Mouse (Mus musculus) ZHBTc4 (cell line): ENCODE measurements around the gene Zscan25.
A peak's percentile ranks its signal among the peaks of the same experiment; 100 is the strongest.
"Not testable (repeated sequence)": the region's sequence is repeated elsewhere in the genome, so short reads cannot be mapped to it uniquely, and the experiment has no call there.

ENCODE experiments used
- DNase-seq: peaks from one replicate; pipeline ENCODE4 v3.0.0-alpha.2; 2011; ENCODE audit warnings: low read depth, low spot score

The Zscan25 gene

DNA sequence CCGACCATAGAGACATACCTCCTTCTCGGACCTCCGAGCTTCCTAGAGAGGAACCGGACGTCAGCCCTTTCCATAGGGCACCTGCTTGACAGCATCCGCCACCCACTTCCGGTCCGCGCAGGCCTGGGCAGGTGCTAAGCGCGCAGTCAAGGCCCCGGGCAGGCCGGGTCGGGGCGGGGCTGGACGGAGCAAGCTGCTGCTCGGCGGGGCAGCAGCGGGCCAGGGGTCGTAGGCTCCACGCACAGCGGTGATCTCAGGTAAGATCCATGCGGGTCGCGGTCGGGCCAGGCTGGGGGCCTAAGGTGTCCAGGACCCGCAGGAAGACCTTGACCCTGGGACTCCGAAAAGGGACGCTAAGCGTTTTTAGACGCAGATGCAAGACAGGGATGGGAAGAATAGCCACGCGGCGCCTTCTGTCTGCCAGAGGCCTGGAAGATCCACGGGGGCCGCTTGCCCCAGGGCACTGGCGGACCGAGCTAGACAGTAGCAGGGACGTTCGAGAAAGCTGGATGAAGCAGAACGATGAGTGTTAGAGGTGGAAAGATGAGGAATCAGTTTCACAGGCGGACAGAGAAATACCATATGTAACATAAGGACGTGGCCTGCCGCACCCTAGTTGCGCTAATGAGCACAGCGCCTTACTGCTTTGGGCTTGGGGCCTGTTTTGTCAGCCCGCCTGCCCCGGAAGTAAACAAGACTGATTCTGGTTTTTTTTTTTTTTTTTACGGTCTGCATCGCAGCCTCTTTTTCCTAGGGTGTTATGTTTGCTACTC, at the start of gene Zscan25:
Gene Zscan25, plus strand, starts transcription at position 130 of the 773 bp plus-strand sequence.
- DNase-seq = peak; percentile 98

DNA sequence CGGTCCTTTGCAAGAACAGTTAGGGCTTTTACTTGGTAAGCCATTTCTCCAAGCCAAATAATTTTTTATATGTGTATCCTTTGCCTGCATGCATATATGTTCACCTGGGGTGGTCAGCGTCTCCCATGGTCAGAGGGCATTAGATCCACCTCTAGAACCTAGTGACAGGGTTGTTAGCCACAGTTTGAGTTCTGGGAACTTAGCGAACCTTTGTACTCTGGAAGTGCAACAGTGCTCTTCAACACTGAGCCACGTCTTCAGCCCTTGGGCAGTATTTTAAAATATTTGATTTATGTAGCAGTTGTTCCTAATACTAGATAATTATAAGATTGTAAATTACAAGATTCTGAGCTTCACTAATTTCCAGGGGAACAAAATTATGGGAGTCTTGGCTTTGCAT, 49.7 kb upstream of the Zscan25 start:
- DNase-seq = no peak

DNA sequence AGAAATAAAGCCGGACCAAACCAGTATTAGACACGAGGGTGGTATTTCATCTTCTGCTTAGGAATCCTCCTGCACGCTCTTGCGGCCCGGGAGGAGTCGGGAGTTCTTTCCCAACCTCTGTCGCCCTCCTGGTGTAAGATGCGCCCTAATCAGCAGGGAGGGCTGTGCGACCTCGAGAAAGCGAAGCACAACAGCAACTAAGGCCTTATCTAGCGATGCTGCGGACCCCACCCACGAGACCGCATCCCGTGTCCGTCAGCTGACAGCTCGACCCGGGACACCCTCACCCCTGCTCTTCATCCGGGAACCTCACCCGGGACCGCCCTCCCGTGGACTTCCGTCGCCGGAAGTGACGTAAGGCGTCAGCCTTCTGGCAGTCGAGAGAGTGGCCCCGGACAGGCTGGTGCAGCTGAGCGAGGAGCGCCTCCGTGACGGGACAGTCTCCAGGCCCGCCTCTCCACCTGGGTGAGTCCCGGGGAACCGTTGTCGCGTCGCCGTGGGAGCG, 48.9 kb upstream of the Zscan25 start, which contains the start of gene Zfp655:
Gene Zfp655, plus strand, starts transcription at position 349 of the 505 bp plus-strand sequence.
- DNase-seq = peak; percentile 99

DNA sequence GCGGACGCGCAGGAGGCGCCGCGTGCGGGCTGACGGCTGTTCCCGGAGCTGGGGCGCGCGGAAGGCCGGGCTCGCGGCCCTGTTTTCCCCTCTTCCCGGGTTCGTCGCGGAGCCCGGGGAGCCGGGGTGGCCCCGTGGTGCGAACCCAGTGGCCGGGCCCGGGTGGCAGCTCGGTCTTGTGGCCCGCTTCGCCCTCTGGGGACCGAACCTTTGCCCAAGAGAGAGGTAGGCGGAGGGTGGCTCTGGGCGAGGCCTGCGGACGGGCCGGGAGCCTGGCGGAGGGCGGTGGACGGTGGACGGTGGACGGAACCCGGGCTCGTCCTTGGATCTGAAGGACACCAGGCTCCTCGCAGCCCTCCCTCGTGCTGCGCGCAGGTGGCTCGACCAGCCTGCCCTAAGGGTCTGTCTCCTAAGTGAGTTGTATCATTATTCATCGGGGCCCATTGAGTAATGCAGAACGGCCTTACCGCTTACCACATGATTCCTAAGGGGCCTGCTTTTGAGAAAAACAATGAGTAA, 48.3 kb upstream of the Zscan25 start:
- peak; percentile 47 for DNase-seq

DNA sequence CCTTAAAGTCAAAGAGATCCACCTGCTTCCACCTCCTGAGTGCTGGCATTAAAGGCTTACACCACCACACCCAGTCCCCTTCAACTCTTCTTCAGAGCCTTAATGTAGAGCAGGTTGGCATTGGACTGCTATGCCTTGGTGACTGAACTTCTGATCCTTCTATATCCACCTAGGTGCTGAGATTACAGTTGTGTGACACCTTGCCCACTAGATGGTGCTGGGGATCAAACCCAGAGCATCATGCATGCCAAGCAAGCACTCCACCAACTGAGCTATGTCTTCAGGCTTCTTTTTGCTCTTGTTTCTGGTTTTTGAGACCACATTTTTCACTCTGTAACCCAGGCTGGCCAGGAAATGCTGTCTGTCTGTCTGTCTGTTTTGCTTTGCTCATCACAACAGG, 45.7 kb upstream of the Zscan25 start:
- peak; percentile 76 for DNase-seq

DNA sequence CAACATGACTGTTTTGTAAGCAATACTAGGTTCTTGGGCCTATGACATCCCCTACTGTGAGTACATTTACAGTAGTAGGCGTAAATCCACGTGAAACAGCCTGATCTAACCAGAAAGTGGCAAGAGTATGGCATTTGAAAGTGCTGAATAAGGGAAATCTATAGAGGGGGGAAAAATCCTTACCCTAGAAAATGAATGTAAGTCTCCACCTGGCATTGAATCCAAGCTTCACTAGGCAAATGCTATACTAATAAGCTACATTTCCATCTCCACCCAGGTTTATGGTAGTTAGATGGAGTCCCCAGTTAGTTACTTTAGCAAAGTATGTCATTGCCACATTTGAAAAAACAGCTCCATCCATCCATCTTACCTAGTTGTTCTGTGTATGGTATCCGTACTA, 30.8 kb upstream of the Zscan25 start:
- no peak for DNase-seq

DNA sequence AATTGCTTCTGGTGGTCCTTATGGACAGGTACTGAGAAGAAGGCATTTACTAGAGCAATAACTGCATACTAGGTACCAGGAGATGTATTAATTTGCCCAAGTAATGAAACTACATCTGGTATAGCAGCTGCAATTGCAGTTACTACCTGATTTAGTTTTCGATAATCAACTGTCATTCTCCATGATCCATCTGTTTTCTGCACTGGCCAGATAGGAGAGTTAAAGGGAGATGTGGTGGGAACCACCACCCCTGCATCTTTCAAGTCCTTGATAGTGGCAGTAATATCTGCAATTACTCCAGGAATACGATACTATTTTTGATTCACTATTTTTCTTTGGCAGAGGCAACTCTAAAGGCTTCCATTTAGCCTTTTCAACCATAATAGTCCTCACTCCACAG, 6.7 kb upstream of the Zscan25 start:
- not testable (repeated sequence) for DNase-seq

- no peak for DNase-seq
Measured at GRCm38 (mm10) chr5:145279948-145280347, 352 bp upstream of the Zscan25 start.

- DNase-seq = no peak
Measured at GRCm38 (mm10) chr5:145288382-145288781, 8.1 kb downstream of the Zscan25 start.

- no peak for DNase-seq
Measured at GRCm38 (mm10) chr5:145290697-145291096, 10.4 kb downstream of the Zscan25 start.

- DNase-seq = no peak
Measured at GRCm38 (mm10) chr5:145292398-145292797, 12.1 kb downstream of the Zscan25 start.

DNA sequence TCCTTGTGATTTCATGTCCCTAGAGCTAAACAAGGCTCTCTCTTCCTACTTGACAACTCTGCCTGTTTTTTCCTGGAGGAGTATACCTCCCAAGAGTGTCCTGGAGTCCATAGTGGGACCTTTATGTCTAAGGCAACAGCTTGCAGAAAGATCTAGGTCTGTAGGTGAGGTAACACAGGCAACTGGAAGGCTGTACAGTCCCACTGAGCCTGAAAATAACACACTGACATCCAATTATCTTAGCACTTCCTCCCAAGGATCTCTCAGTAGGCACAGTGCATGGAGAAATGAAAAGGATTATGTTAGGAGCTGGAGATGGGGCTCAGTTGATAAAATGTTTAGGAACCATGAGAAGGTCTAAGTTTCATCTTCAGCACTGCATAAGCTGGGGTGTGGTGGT, 20.2 kb downstream of the Zscan25 start:
- no peak for DNase-seq

GRCm38 (mm10) chr5:145301796-145302195, 21.5 kb downstream of the Zscan25 start:
- DNase-seq = peak; percentile 92

- peak; percentile 82 for DNase-seq
Measured at GRCm38 (mm10) chr5:145302424-145302823, 22.1 kb downstream of the Zscan25 start.

GRCm38 (mm10) chr5:145306953-145307352, 26.7 kb downstream of the Zscan25 start:
- not testable (repeated sequence) for DNase-seq

- DNase-seq = peak; percentile 90
Measured at GRCm38 (mm10) chr5:145307811-145308210, 27.5 kb downstream of the Zscan25 start.

GRCm38 (mm10) chr5:145313845-145314244, 33.5 kb downstream of the Zscan25 start:
- no peak for DNase-seq

- DNase-seq = no peak
Measured at GRCm38 (mm10) chr5:145317141-145317540, 36.8 kb downstream of the Zscan25 start.

GRCm38 (mm10) chr5:145338756-145339155, 58.5 kb downstream of the Zscan25 start:
- DNase-seq = not testable (repeated sequence)
